Mouse (Mus musculus): ENCODE data around the gene Pkp4.
"Not testable (repeated sequence)": the region's sequence is repeated elsewhere in the genome, so short reads cannot be mapped to it uniquely, and the experiment has no call there.

Gene Pkp4

DNA sequence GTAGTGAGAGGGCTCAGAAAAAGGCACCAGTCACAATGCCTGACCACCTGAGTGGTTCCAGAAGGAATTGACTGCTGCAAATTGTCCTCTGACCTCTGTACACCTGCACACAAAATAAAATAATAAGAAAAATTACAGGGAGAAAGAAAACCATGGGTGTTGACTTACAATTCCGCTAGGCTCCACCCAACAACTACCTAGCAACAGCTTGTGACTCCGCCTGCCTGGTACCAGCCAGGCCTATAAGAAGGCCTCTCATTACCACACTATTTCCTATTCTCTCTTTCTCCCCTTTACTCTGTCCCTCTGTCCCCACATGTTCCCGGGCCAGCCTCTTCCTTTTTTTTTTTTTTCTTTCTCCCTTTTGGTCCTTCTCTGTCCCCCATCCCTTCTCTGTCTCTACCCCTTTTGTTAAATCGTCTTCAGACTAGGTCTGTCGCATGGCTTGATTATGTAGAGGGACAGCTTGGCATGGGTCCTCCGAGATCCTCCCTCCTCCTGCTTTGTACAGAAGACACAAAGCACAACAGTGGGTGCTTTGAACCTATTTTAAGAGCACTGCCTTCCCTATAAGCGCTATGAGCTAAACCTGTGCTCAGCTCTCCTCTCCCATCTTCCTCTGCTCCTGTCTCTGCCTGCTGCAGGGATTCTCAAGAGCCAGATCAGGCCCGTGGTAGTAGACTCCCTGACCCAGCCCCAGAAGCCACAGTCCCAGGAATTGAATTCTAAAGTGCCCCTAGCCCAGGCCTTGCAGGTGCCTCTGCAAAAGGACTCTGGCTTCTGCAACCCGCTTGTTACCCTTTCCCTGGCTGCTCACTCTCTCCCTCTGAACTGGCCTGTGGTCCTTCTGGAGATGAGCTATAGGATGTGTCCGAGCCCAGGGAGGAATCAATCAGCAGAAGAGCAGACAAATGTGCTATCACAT is 223.5 kb downstream of the Pkp4 start:
- no peak for DNase-seq (ENCODE audit: low spot score)

DNA sequence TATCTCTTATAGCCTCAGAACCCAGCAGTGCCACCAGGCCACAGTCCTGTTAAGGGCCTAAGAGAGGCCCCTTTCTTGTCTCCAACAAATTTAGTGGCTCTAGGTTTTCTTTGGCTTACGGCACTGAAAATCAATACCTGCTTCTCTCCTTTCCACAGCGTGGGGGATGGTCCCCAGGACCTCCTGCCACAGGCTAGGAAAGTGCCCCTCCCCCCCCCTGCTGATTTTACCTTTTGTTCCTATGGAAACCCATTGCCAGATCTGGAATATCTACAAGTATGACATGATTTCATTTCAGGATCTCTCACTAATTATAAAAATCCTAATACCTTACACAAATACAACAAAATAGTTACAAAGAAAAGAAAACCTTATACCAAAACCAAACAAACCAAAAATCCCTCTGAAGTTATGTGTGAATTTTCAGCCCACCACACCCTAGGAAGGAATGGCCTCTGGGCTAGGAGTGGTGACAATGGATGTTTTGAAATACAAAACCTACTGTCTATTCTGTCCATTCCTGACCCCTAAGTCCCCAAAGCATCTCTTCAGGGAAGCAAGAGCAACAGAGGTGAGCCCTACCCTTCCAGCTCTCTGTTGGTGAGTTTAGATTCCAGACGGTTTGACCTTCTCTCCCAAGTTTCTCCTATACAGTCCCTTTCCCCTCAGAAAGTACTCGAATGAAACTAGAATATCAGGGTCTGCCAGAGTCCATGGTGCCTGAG is 224.7 kb downstream of the Pkp4 start:
- DNase-seq (ENCODE audit: low spot score) = no peak

DNA sequence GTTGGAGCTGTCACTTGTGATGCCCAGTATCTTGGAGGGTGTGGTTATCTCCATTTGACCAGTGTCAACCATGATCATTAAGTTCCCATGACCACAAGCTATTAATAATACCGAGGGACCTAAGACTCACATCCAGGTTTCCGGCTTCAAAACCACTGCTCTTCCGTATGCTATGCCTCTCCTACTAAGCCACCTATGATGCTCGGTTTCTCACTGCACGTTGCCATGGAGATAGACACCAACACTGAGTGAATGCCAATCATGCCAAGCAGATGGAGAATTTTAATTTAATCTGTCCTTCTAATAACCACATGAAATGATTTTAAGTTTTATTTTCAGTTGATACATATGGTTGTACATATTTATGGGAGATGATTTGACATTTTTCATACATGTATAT is 229.3 kb downstream of the Pkp4 start:
- DNase-seq (ENCODE audit: low spot score) = no peak

DNA sequence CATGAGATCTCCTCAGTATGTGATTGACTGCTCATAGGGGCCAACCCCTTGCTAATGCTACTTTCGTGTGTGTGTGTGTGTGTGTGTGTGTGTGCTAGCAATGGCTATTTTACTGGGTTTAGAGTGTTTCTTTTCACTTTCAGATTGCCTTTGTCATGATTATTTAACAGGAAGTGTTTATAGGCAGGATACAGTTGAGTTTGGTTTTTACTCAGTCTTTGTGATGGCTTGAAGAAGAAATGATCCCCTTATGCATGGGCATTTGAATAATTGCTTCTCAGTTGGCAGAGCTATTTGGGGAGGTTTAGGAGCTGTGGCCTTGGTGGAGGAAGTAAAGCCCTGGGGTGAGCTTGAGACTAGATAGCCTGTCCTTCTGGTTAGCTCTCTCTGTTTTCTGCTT is 232.5 kb downstream of the Pkp4 start:
- no peak for DNase-seq (ENCODE audit: low spot score)

DNA sequence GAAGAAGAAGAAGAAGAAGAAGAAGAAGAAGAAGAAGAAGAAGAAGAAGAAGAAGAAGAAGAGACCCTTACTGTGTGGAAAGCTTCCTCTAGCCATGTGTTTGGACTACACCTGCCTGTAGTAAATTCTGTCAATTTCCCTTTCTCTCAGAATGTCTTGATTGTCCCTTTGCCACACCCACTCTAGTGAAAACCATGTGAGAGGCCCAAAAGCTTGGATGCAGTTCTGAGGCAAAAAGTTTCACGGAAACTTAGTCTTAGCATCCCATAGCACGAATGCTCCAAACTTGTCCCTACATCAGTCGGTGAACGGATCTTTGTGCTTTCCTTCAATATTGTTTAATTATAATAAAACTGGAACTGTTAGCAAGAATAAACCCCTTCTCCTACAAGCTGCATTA is 234.0 kb downstream of the Pkp4 start:
- no peak for DNase-seq (ENCODE audit: low spot score)

DNA sequence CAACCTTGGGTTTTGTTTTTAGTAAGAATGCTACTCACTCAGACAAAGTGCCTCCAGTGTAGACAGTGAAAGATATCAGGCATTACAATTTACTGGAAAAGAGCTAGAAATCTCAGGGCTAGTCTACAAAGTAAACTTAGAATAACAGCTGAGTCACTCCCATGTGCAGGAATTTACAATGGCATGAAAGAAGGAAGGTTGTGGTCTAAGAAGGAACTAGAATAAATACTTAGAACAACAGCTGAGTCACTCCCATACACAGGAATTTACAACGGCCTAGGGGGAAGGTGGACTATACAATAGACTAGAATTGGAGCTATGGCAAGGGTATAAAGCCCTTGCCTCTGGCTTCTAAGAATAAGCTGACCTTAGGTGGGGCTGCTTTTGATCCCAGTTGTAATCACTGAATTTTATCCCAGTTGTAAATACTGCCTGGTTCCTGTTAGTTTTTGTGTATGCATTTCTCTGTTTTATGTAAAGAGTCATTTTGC is 234.6 kb downstream of the Pkp4 start:
- not testable (repeated sequence) for DNase-seq (ENCODE audit: low spot score)

DNA sequence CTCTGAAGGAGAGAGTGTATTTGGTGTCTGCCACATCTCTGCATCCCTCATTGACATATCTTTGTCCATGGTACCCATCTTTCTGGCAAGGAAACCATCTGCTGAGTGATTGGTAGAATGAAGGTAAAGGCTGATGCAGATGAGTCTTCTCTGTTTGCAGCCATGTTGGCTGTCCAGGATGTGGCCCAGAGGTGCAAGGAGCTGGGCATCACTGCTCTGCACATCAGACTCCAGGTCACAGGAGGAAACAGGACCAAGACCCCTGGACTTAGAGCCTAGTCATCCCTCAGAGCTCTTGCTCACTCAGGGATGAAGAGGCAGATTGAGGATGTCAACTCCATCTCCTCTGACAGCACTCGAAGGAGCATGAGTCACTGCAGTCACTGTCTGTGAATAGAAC is 235.9 kb downstream of the Pkp4 start:
- no peak for DNase-seq (ENCODE audit: low spot score)

DNA sequence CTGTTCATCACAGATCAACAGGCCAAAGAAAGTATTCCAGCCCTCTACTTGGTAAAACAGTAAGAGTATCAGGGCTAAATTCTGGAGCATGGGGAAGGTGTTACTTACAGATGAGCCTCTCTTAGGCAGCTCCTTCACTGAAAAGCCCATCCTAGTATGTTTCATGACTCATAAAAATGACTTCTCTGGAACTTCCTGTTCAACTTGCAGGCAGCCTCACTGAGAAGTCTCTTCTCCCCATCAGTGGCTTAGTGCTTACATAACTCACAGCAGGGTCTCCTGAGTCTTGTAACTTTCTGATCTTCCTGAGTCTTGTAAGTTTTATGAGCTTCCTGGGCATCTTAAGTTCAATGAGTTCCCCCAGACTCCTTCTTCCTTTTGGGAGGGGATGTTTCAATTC is 236.9 kb downstream of the Pkp4 start:
- no peak for DNase-seq (ENCODE audit: low spot score)

DNA sequence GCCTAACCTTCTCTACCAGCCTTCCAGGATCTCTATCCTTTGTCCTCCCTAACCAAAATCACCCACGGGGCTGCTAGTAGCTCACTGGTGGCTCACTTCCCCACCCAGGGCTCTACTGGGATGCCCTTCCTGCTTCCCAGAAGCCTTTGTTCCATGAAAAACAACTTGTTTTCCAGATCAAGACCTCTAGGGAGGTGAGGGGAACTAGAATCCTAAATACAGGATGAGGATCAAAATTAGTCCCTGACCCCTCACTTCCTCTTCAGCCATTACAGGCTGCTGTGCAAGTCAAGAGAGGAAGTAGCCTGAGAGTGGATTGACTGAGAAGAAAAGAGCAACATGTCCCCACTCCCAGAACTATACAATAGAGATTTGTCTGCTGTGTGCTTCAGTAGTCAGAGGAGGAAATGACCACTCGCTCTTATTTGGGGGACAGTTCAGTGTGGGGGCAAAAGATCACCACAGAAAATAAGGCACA is 240.3 kb downstream of the Pkp4 start:
- DNase-seq (ENCODE audit: low spot score) = peak; percentile 50

DNA sequence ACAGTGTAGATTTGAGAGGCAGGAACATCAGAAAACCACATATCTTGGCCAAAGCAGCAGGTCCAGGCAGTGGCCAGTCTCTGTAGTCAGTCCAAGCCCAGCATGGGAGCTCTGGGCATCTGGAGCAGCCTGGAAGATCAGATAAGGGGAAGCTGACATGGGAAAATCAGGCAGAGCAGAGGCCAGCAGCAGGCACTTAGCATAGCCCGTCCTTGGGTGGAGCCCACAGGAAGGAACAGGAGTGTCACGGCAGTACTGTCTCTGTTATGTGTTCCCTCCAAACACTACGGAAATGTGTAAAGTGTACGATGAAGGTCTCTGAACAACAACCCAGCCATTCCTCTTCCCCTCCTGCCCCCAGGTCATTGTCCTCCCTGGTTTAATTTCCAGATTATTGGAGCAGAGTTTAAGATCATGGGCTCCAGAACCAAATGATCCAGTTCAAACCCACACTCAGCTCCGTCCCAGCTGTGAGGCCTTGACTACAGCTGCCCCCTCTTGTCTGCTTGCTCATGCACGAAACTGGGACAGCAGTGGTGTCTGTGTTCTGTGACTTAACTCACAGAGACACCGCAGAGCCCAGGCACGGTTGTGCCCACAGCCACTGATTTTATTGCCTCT is 241.3 kb downstream of the Pkp4 start:
- DNase-seq (ENCODE audit: low spot score) = peak; percentile 83

DNA sequence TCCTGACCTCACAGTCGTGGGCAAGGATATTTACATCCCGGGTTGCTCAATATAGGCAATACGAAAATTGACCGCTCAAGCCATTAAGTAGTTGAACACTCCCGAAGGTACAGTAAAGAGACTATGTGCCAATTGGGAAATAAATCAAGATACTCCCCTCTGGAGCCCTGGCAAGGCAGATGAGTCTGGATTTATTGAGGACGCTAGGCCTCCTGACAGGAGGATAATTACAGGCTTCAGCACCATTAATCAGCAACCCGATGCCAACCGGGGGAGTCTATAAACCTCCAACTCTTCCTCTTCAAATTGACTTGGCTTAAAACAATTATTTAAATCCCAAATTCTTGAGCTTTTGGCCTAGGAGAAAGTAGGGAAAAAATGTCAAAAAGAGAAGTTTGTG is 243.4 kb downstream of the Pkp4 start:
- no peak for DNase-seq (ENCODE audit: low spot score)
